Mouse (Mus musculus): ENCODE measurements around the gene Syngr3. TPM values are rescaled to one million over a fixed set of nuclear protein-coding genes. Genes with fewer than 3 reads are reported as not detected.
A peak's percentile ranks its signal among the peaks of the same experiment; 100 is the strongest.
"Not testable (repeated sequence)": the region's sequence is repeated elsewhere in the genome, so short reads cannot be mapped to it uniquely, and the experiment has no call there.

The Syngr3 gene
- polyA plus RNA-seq, 2 experiments, result 3.0 to 3.1 TPM

DNA sequence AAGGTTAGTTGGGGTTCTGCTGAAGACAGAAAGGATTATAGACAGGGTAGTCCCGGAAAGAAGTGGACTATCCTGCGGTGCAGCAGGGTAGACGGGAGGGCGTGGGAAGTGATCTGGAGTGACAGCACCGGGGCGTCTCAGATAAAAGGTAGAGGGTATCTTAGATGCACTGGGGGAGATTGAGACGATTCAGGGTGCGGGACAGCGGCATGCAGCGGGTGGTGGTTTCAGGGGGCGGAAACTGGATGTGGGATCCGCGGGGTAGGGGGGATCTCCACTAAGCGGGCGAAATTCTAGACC lies 34.1 kb upstream of the Syngr3 start:
- no peak for TF ChIP-seq POLR2A (IDR thresholded peaks at IDR 0.05; ENCODE audit: borderline replicate concordance, extremely low read depth, insufficient read depth, insufficient read length)
- ATAC-seq (ENCODE audit: low FRiP score, low read depth) (no peak), DNase-seq (ENCODE audit: low spot score) (no peak)
- H3K9me3 ChIP-seq (ENCODE audit: control insufficient read depth, low read length), result no peaks in the 10 kb centered on the region
- peak overlapping the region; percentile 61; the same call in 1 of the 2 replicates for H3K27ac ChIP-seq (replicated peaks; ENCODE audit: low read depth, low read length)
- peak overlapping the region; percentile 85 for H3K9ac ChIP-seq (ENCODE audit: low read depth, low read length, severe bottlenecking)
- peak overlapping the region; percentile 79 for H3K4me2 ChIP-seq (replicated peaks; ENCODE audit: low read depth, low read length, severe bottlenecking)
- H3K27me3 ChIP-seq (ENCODE audit: control insufficient read depth, insufficient read depth, low read length), result no peaks in the 10 kb centered on the region
- peak overlapping the region; percentile 81 for H3K4me3 ChIP-seq (replicated peaks; ENCODE audit: low read length)
- H3K4me1 ChIP-seq (ENCODE audit: control insufficient read depth, insufficient read depth, low read length), result peaks cover 19% of the 10 kb centered on the region
- H3K36me3 ChIP-seq (ENCODE audit: control insufficient read depth, insufficient read depth, low read length), result peaks cover 17% of the 10 kb centered on the region
- 1% methylated on average over 15 of the region's 15 CpGs for WGBS

DNA sequence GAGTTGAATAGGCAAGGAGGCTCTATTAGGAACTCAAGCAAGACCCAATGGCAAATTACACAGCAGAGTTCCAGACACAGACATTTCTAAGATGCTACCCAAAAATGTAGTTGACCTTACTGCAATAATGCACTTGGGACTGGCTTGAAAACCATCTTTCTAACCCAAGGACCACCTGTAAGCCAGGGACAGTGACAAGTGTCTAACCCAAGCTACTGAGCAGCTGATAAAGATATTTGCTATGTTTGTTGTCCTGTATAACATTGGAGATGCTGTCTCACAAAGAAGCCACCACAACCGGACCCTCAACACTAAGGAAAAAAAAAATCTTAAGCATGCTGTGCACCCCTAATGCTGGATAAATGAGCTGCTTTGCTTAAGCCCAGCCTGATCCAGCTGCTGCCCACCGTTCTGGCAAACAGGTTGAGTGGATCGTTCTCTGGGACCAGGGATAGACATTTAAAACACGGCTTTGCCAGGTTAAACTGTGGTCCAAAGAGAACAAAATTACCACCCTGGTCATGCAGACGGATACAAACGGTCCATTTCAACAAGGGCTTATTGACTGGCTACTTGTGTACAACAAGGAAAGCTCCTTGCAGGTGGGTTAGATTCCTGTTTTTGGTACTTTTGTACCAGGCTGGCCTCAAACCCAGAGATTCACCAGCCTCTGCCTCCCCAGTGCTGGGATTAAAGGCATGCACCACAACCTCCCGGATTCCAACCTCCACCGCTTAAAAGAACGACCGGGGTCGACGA lies 33.5 kb upstream of the Syngr3 start:
- H3K9ac ChIP-seq (ENCODE audit: low read depth, low read length, severe bottlenecking), result peak overlapping the region; percentile 85
- ATAC-seq (ENCODE audit: low FRiP score, low read depth) (no peak), DNase-seq (ENCODE audit: low spot score) (no peak)
- H3K4me1 ChIP-seq (ENCODE audit: control insufficient read depth, insufficient read depth, low read length), result peaks cover 21% of the 10 kb centered on the region
- 2% methylated on average over 12 of the region's 12 CpGs for WGBS
- H3K36me3 ChIP-seq (ENCODE audit: control insufficient read depth, insufficient read depth, low read length), result peaks cover 22% of the 10 kb centered on the region
- peak overlapping the region; percentile 79 for H3K4me2 ChIP-seq (replicated peaks; ENCODE audit: low read depth, low read length, severe bottlenecking)
- TF ChIP-seq POLR2A (IDR thresholded peaks at IDR 0.05; ENCODE audit: borderline replicate concordance, extremely low read depth, insufficient read depth, insufficient read length), result no peak
- 0 out of 2 replicates have a peak overlapping the region, but pooled peaks have one; percentile 61 for H3K27ac ChIP-seq (replicated peaks; ENCODE audit: low read depth, low read length)
- H3K27me3 ChIP-seq (ENCODE audit: control insufficient read depth, insufficient read depth, low read length), result no peaks in the 10 kb centered on the region
- no peaks in the 10 kb centered on the region for H3K9me3 ChIP-seq (ENCODE audit: control insufficient read depth, low read length)
- H3K4me3 ChIP-seq (replicated peaks; ENCODE audit: low read length), result peak overlapping the region; percentile 81

DNA sequence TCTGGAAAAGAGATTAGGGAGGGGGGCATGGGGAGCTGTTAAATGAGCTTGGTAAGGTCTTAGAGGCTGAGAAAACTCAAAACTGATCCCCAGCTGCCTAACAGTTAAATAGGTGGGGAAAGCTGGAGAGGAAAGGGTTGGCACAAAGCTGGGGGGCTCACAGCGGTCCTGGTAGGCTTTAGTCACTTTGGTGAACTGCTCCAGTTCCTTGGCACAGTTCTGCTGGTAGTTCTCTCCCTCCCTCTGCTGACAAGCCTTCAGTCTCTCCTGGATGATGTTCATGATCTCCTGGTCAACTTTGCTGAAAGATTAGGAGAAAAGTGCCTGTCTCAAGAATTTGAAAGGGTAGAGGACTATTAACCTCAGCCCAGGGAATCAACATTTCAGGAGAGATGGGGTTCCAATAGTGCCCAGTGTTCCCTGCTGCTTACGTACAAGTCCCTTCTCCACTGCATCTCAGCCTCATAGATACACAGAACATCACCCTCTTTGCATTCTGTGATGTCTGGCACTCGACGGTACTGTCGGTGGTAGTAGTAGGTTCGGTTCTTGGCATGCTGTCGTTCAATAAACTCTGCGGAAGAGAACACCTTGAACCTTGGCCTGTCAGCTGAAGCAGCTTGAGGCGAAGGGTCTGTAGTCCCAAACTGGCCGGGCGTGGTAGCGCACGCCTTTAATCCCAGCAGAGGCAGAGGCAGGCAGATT lies 32.6 kb upstream of the Syngr3 start:
- H3K27ac ChIP-seq (replicated peaks; ENCODE audit: low read depth, low read length), result no peak overlapping the region
- TF ChIP-seq POLR2A (IDR thresholded peaks at IDR 0.05; ENCODE audit: borderline replicate concordance, extremely low read depth, insufficient read depth, insufficient read length), result no peak
- no peak overlapping the region for H3K9ac ChIP-seq (ENCODE audit: low read depth, low read length, severe bottlenecking)
- H3K4me1 ChIP-seq (ENCODE audit: control insufficient read depth, insufficient read depth, low read length), result peaks cover 21% of the 10 kb centered on the region
- H3K9me3 ChIP-seq (ENCODE audit: control insufficient read depth, low read length), result no peaks in the 10 kb centered on the region
- peak overlapping the region; percentile 90 for H3K4me3 ChIP-seq (replicated peaks; ENCODE audit: low read length)
- ATAC-seq (ENCODE audit: low FRiP score, low read depth) (no peak), DNase-seq (ENCODE audit: low spot score) (no peak)
- H3K36me3 ChIP-seq (ENCODE audit: control insufficient read depth, insufficient read depth, low read length), result peaks cover 25% of the 10 kb centered on the region
- H3K4me2 ChIP-seq (replicated peaks; ENCODE audit: low read depth, low read length, severe bottlenecking), result peak overlapping the region; percentile 79; the same call in 1 of the 2 replicates
- no peaks in the 10 kb centered on the region for H3K27me3 ChIP-seq (ENCODE audit: control insufficient read depth, insufficient read depth, low read length)
- WGBS, result 32% methylated on average over 13 of the region's 13 CpGs

DNA sequence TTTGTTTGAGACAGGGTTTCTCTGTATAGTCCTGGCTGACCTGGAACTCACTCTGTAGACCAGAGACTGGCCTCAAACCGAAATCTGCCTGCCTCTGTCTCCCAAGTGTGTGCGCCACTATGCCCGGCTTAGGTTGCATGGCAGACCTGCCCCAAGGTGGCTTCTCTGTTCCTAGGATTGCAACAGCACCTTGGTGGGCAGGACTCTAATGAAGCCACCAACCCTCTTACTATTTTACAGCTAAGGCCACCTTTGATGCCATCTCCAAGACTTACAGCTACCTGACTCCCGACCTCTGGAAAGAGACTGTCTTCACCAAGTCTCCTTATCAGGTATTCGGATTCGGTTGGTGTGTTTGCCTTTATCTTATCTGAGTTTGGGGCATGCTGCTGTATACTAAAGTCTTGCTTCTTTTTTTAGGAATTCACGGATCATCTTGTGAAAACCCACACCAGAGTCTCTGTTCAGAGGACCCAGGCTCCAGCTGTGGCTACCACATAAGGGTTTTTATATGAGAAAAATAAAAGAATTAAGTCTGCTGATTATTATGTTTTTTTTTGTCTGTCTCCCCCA lies 31.7 kb upstream of the Syngr3 start:
- not testable (repeated sequence) for H3K9me3 ChIP-seq (ENCODE audit: control insufficient read depth, low read length); H3K27ac ChIP-seq (replicated peaks; ENCODE audit: low read depth, low read length); ATAC-seq (ENCODE audit: low FRiP score, low read depth); DNase-seq (ENCODE audit: low spot score); H3K27me3 ChIP-seq (ENCODE audit: control insufficient read depth, insufficient read depth, low read length)
- peaks cover 21% of the 10 kb centered on the region for H3K4me1 ChIP-seq (ENCODE audit: control insufficient read depth, insufficient read depth, low read length)
- peak overlapping the region; percentile 83 for H3K9ac ChIP-seq (ENCODE audit: low read depth, low read length, severe bottlenecking)
- peaks cover 28% of the 10 kb centered on the region for H3K36me3 ChIP-seq (ENCODE audit: control insufficient read depth, insufficient read depth, low read length)
- 70% methylated on average over 7 of the region's 7 CpGs for WGBS
- peak overlapping the region; percentile 90 for H3K4me3 ChIP-seq (replicated peaks; ENCODE audit: low read length)
- peak overlapping the region; percentile 79 for H3K4me2 ChIP-seq (replicated peaks; ENCODE audit: low read depth, low read length, severe bottlenecking)

- DNase-seq (ENCODE audit: low spot score), result not testable (repeated sequence)
- WGBS, result under 1% methylated on average over 10 of the region's 11 CpGs
Measured at GRCm38 (mm10) chr17:24720616-24721015, 30.9 kb upstream of the Syngr3 start.

More at GRCm38 (mm10) chr17:24720616-24721015, 30.9 kb upstream of the Syngr3 start:
- not testable (repeated sequence) for H3K27me3 ChIP-seq (ENCODE audit: control insufficient read depth, insufficient read depth, low read length); ATAC-seq (ENCODE audit: low FRiP score, low read depth); H3K9me3 ChIP-seq (ENCODE audit: control insufficient read depth, low read length); H3K27ac ChIP-seq (replicated peaks; ENCODE audit: low read depth, low read length)
- H3K4me2 ChIP-seq (replicated peaks; ENCODE audit: low read depth, low read length, severe bottlenecking), result peak overlapping the region; percentile 79
- H3K4me1 ChIP-seq (ENCODE audit: control insufficient read depth, insufficient read depth, low read length), result peaks cover 21% of the 10 kb centered on the region
- H3K9ac ChIP-seq (ENCODE audit: low read depth, low read length, severe bottlenecking), result peak overlapping the region; percentile 83
- H3K4me3 ChIP-seq (replicated peaks; ENCODE audit: low read length), result peak overlapping the region; percentile 90
- H3K36me3 ChIP-seq (ENCODE audit: control insufficient read depth, insufficient read depth, low read length), result peaks cover 33% of the 10 kb centered on the region

Data from limb, embryonic 14.5 days (tissue).